Mouse (Mus musculus): ENCODE data around the gene Nceh1.

GRCm38 (mm10) chr3:27182733-27183600 lies at the start of gene Nceh1:
- TF ChIP-seq GATA1 (IDR thresholded peaks at IDR 0.05; ENCODE audit: borderline replicate concordance, low read length) (no peak), CTCF (IDR thresholded peaks at IDR 0.05; ENCODE audit: low read depth, low read length) (peak; percentile 71), TAL1 (conservative IDR thresholded peaks at IDR 0.05; ENCODE audit: low read depth, low read length) (no peak)

Data from G1E (cell line).